Mouse (Mus musculus) myocyte (in vitro differentiated cells): ENCODE data around the gene Olfr1204. TPM values are rescaled to one million over a fixed set of nuclear protein-coding genes. Genes with fewer than 3 reads are reported as not detected.

Experiments
- H3K27me3 ChIP-seq: one replicate; pipeline ENCODE4 v1.6.1; 2011; ENCODE audit not compliant: control insufficient read depth, insufficient read depth, insufficient read length
- H3K36me3 ChIP-seq: one replicate; pipeline ENCODE4 v1.6.1; 2011; ENCODE audit not compliant: control insufficient read depth, insufficient read depth
- H3K4me2 ChIP-seq: one replicate; pipeline ENCODE4 v1.6.1; 2011; ENCODE audit warnings: low read depth, control low read depth
- H3K4me3 ChIP-seq: one replicate; pipeline ENCODE4 v1.5.1; 2011; ENCODE audit warnings: mild to moderate bottlenecking, control low read depth, moderate library complexity
- H3K79me2 ChIP-seq: one replicate; pipeline ENCODE4 v1.6.1; 2011; ENCODE audit not compliant: control insufficient read depth, insufficient read depth
- H3ac ChIP-seq: one replicate; pipeline ENCODE4 v1.6.1; 2011; ENCODE audit not compliant: control insufficient read depth, insufficient read length
- E2F4 ChIP-seq: IDR thresholded peaks from one replicate; pipeline ENCODE4 v1.6.1; 2011; ENCODE audit warnings: mild to moderate bottlenecking, control low read depth, moderate library complexity; ENCODE audit not compliant: insufficient read depth
- POLR2A ChIP-seq: IDR thresholded peaks from one replicate; pipeline ENCODE4 v1.6.1; 2011; ENCODE audit warnings: low read depth, mild to moderate bottlenecking, control low read depth, moderate library complexity; ENCODE audit not compliant: insufficient read length
- TCF3 ChIP-seq: IDR thresholded peaks from one replicate; pipeline ENCODE4 v1.6.1; 2011; ENCODE audit warnings: low read depth, control low read depth; ENCODE audit not compliant: insufficient read length
- USF1 ChIP-seq: IDR thresholded peaks from one replicate; pipeline ENCODE4 v1.6.1; 2011; ENCODE audit warnings: low read depth, mild to moderate bottlenecking, control low read depth, moderate library complexity
- polyA plus RNA-seq: library from polyadenylated mRNA; unstranded; fragments of >200 nt; fragmentation: generic; extraction: Trizol; gene quantifications from one replicate; pipeline ENCODE4 v1.2.1, GENCODE M21; 2012; ENCODE audit warnings: missing spikeins

The Olfr1204 gene
- polyA plus RNA-seq, 1 experiment, result not detected

- H3ac ChIP-seq, result no peak within 1 kb of the TSS
- H3K4me3 ChIP-seq, result no peak within 1 kb of the TSS
- H3K4me2 ChIP-seq, result no peak within 1 kb of the TSS
These were observed 53.1 kb downstream of the Olfr1204 start, which contains the start of gene Olfr1208 for GRCm38 (mm10) chr2:88902211-88902610. TSS of gene Olfr1208 (minus strand) at chr2:88902311.

More at GRCm38 (mm10) chr2:88902211-88902610, 53.1 kb downstream of the Olfr1204 start, which contains the start of gene Olfr1208:
- no peaks in the 10 kb centered on the region for H3K27me3 ChIP-seq
- no peaks in the 10 kb centered on the region for H3K36me3 ChIP-seq
- no peaks in the 10 kb centered on the region for H3K79me2 ChIP-seq
- no peak for TF ChIP-seq TCF3
- no peak for TF ChIP-seq USF1
- TF ChIP-seq POLR2A, result no peak
- no peak for TF ChIP-seq E2F4

Other genes with a start within 250 kb of the Olfr1204 start
- not detected for gene Olfr1191-ps1, start 208.8 kb upstream of the Olfr1204 start, polyA plus RNA-seq
- not detected for gene Olfr1192-ps1, start 200.8 kb upstream of the Olfr1204 start, polyA plus RNA-seq
- gene Olfr1193, start 173.7 kb upstream of the Olfr1204 start, polyA plus RNA-seq, result not detected
- not detected for gene Olfr1195, start 160.1 kb upstream of the Olfr1204 start, polyA plus RNA-seq
- gene Olfr1196, start 144.7 kb upstream of the Olfr1204 start, polyA plus RNA-seq, result not detected
- gene Olfr1197, start 116.9 kb upstream of the Olfr1204 start, polyA plus RNA-seq, result not detected
- gene Olfr1198, start 97.9 kb upstream of the Olfr1204 start, polyA plus RNA-seq, result not detected
- gene Olfr1199, start 88.8 kb upstream of the Olfr1204 start, polyA plus RNA-seq, result not detected
- gene Olfr1200, start 78.8 kb upstream of the Olfr1204 start, polyA plus RNA-seq, result not detected
- gene Olfr1201, start 56.3 kb upstream of the Olfr1204 start, polyA plus RNA-seq, result not detected
- gene Olfr1202, start 34.8 kb upstream of the Olfr1204 start, polyA plus RNA-seq, result not detected
- gene Olfr1205, start 19.6 kb upstream of the Olfr1204 start, polyA plus RNA-seq, result not detected
- not detected for gene Olfr1206, start 13.9 kb downstream of the Olfr1204 start, polyA plus RNA-seq
- gene Olfr1208, start 53.0 kb downstream of the Olfr1204 start, polyA plus RNA-seq, result not detected
- gene Olfr1209, start 65.9 kb downstream of the Olfr1204 start, polyA plus RNA-seq, result not detected
- gene Olfr1211, start 88.8 kb downstream of the Olfr1204 start, polyA plus RNA-seq, result not detected
- not detected for gene Olfr1212, start 104.7 kb downstream of the Olfr1204 start, polyA plus RNA-seq
- not detected for gene Gm13762, start 131.0 kb downstream of the Olfr1204 start, polyA plus RNA-seq
- gene Olfr1214, start 143.4 kb downstream of the Olfr1204 start, polyA plus RNA-seq, result not detected
- gene Olfr1215, start 157.7 kb downstream of the Olfr1204 start, polyA plus RNA-seq, result not detected
- not detected for gene Olfr1216, start 169.0 kb downstream of the Olfr1204 start, polyA plus RNA-seq
- not detected for gene Olfr1217, start 182.8 kb downstream of the Olfr1204 start, polyA plus RNA-seq
- not detected for gene Olfr1218, start 211.9 kb downstream of the Olfr1204 start, polyA plus RNA-seq
- not detected for gene Olfr1219, start 234.2 kb downstream of the Olfr1204 start, polyA plus RNA-seq